Mouse (Mus musculus): Measurements from ENCODE around the gene Arid3a.

DNA sequence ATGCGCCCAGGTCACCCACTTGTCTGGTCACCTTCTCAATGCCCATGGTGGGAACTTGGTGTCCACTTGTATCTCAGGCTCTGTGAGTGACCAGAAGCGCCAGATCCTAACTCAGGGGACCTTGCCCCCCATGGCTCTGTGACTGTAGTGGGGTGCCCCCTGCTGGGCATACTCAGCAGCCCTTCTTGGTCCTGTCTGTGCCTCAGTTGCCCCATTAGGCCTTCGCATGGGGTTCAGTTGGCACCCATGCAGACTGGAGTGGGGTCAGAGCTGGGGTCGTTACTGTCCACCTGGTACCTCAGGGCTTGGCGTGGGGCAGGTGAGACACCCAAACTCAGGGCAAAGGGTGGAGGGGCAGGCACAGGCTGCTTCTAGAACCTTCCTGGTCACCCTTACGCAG lies 27.1 kb downstream of the Arid3a start:
- TF ChIP-seq CTCF (IDR thresholded peaks at IDR 0.05; ENCODE audit: control insufficient read depth, insufficient read depth, insufficient replicate concordance, low read depth, low read length) (0 out of 2 replicates have a peak, but pooled peaks have one; percentile 14), POLR2A (IDR thresholded peaks at IDR 0.05; ENCODE audit: control insufficient read depth, low read depth, low read length) (no peak)
